Mouse (Mus musculus) lung, embryonic 16.5 days (tissue): ENCODE results near the gene Polr2e. TPM values are rescaled to one million over a fixed set of nuclear protein-coding genes. Genes with fewer than 3 reads are reported as not detected.

Experiments used
- polyA plus RNA-seq: library from polyadenylated mRNA; unstranded; fragments of >200 nt; fragmentation: Nextera tagmentation; extraction: Ambion mirVana; gene quantifications from 2 replicates; pipeline ENCODE4 v1.2.1, GENCODE M21; 2015

Gene Polr2e
- polyA plus RNA-seq, 1 experiment from 2014 or later, result 194 TPM

Other genes starting within 250 kb of the Polr2e start
- gene Prss57, start 248.8 kb downstream of the Polr2e start, polyA plus RNA-seq, result 0.57 and 2.1 TPM in 2 replicates
- gene Palm, start 246.2 kb downstream of the Polr2e start, polyA plus RNA-seq, result 52.7 and 54.1 TPM in 2 replicates
- gene Misp, start 218.8 kb downstream of the Polr2e start, polyA plus RNA-seq, result 10.6 and 13.5 TPM in 2 replicates
- 344 and 371 TPM in 2 replicates for gene Ptbp1, start 185.4 kb downstream of the Polr2e start, polyA plus RNA-seq
- 3.0 and 4.0 TPM in 2 replicates for gene Prtn3, start 165.3 kb downstream of the Polr2e start, polyA plus RNA-seq
- 22.6 and 26.4 TPM in 2 replicates for gene Plppr3, start 165.2 kb downstream of the Polr2e start, polyA plus RNA-seq
- gene Elane, start 153.5 kb downstream of the Polr2e start, polyA plus RNA-seq, result 0.26 and 1.2 TPM in 2 replicates
- not detected in 2 replicates for gene Cfd, start 148.9 kb downstream of the Polr2e start, polyA plus RNA-seq
- gene Med16, start 130.9 kb downstream of the Polr2e start, polyA plus RNA-seq, result 48.3 and 51.2 TPM in 2 replicates
- gene Gm26602, start 128.9 kb downstream of the Polr2e start, polyA plus RNA-seq, result 12.8 TPM in 1 of 2 replicates, not detected in the other
- 1.0 and 1.1 TPM in 2 replicates for gene Kiss1r, start 122.8 kb downstream of the Polr2e start, polyA plus RNA-seq
- gene R3hdm4, start 118.6 kb downstream of the Polr2e start, polyA plus RNA-seq, result 151 and 155 TPM in 2 replicates
- gene Arid3a, start 112.8 kb downstream of the Polr2e start, polyA plus RNA-seq, result 4.1 and 4.8 TPM in 2 replicates
- 76.7 and 83.0 TPM in 2 replicates for gene Wdr18, start 79.6 kb downstream of the Polr2e start, polyA plus RNA-seq
- gene Grin3b, start 69.1 kb downstream of the Polr2e start, polyA plus RNA-seq, result 0.25 and 0.75 TPM in 2 replicates
- 7.3 and 9.0 TPM in 2 replicates for gene Tmem259, start 55.5 kb downstream of the Polr2e start, polyA plus RNA-seq
- gene Cnn2, start 51.2 kb downstream of the Polr2e start, polyA plus RNA-seq, result 401 and 405 TPM in 2 replicates
- 4.9 and 5.6 TPM in 2 replicates for gene Abca7, start 43.3 kb downstream of the Polr2e start, polyA plus RNA-seq
- gene Arhgap45, start 23.1 kb downstream of the Polr2e start, polyA plus RNA-seq, result 18.1 and 21.8 TPM in 2 replicates
- gene Gpx4, start 7.4 kb upstream of the Polr2e start, polyA plus RNA-seq, result 554 and 585 TPM in 2 replicates
- 18.7 and 19.1 TPM in 2 replicates for gene Sbno2, start 65.8 kb upstream of the Polr2e start, polyA plus RNA-seq
- 18.6 and 23.3 TPM in 2 replicates for gene Stk11, start 76.0 kb upstream of the Polr2e start, polyA plus RNA-seq
- gene Atp5d, start 98.8 kb upstream of the Polr2e start, polyA plus RNA-seq, result 534 and 552 TPM in 2 replicates
- gene Cbarp, start 101.0 kb upstream of the Polr2e start, polyA plus RNA-seq, result 3.9 and 5.6 TPM in 2 replicates
- gene Midn, start 108.5 kb upstream of the Polr2e start, polyA plus RNA-seq, result 11.8 and 12.9 TPM in 2 replicates
- 73.4 and 83.4 TPM in 2 replicates for gene Cirbp, start 126.2 kb upstream of the Polr2e start, polyA plus RNA-seq
- gene 1600002K03Rik, start 133.1 kb upstream of the Polr2e start, polyA plus RNA-seq, result 12.2 and 13.6 TPM in 2 replicates
- 11.0 and 12.1 TPM in 2 replicates for gene Efna2, start 139.7 kb upstream of the Polr2e start, polyA plus RNA-seq
- 66.4 and 68.7 TPM in 2 replicates for gene Mum1, start 186.6 kb upstream of the Polr2e start, polyA plus RNA-seq
- gene Ndufs7, start 209.3 kb upstream of the Polr2e start, polyA plus RNA-seq, result 313 and 320 TPM in 2 replicates
- 27.5 and 32.8 TPM in 2 replicates for gene Gamt, start 221.2 kb upstream of the Polr2e start, polyA plus RNA-seq
- gene Dazap1, start 221.7 kb upstream of the Polr2e start, polyA plus RNA-seq, result 45.4 and 50.6 TPM in 2 replicates